Mouse (Mus musculus) urinary bladder, postnatal 14 days (tissue): ENCODE data around the gene Padi1.
A peak's percentile ranks its signal among the peaks of the same experiment; 100 is the strongest.

ENCODE experiments used
- DNase-seq: peaks from one replicate; pipeline ENCODE4 v3.0.0; 2021; ENCODE audit warnings: low spot score

Gene Padi1

DNA sequence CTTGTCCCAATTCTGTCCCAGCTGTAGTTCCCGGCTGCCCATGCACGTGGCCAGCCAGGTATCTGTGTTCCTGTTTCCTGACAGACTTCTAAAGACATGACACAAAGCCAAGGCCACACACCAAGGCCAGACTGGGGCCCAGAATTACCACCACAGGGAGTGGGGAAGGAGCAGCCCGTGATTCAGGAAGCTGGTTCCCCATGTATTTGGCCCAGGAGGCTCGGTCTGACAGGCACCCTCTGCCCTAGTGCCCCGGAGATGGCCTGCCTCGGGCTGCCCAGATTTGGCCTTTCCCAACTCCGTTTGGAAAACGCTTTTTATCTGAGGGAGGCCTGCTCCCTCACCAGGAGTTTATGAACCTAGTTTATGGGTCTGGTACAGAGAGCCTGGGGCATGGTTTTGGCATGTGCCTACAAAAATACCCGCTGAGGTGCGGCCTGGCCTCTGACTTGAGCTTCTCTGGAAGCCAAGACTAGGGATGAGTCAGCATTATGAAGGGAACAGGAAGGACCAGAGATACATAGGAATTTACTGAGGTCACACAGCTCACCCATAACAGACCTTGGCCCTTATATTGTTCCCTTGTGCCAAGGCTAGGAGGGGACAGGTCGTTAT, 16.6 kb upstream of the Padi1 start:
- DNase-seq, result peak; percentile 18

DNA sequence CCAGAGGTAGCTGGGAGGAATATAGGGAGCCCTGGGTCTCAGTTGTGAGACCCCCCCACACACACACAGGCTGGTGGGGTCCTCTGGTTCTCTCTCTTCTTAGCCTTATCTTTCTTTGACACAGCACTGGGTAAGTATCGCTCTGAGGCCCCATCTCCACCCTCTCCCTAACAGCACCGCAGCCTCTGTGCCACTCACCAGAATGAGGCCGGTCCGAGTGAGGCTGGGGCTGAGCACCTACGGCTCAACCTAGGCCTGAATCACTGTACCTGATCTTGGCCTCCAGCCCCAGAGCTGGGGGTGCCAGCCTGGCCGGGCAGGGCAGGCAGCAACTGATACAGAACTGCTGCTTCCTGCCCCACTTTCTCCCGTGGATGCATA, 15.2 kb upstream of the Padi1 start:
- no peak for DNase-seq

DNA sequence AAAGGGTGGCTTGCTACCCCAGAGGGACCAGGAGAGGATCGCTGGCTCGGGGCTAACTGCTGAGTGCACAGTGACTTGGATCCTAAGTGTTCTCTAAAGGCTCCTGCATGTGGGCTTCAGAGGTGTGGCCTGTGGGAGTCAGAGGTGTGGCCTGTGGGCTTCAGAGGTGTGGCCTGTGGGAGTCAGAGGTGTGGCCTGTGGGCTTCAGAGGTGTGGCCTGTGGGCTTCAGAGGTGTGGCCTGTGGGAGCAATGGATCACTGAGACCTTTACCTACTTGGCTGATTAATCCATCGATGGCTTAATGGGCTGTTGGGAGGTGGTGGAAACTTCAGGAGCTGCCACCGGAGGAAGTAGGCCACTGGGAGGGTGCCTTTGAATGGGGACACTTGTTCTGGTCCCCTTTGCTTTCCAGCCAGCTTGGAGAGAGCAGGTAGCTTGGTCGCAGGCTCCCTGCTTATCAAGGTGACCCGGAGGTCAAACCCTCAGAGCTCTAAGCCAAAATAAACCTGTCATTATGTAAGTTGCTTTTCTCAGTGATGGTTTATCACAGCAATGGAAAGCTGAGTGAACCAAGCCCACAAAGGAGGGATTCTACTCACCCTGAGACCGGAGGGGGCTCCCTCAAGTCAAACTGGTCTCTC, 14.7 kb upstream of the Padi1 start:
- no peak for DNase-seq

DNA sequence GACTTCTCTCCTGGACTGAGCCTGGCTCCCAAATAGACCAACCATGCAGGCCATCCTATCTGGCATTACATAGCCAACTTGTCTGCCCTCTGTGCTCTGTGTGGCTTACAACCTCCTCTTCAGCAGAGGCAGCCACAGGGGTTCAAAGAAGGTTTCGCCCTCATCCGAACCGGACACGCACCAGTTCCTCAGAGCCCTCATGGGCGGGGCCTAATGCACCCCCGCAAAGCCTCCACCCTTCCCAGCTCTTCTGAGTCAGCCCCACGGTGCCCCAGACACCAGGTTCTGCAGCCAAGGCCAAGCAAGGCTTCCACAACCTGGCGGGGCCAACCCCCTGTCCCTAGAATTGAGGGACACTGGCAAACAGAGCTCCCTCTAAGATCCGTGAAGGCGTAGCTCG, 13.7 kb upstream of the Padi1 start:
- no peak for DNase-seq

DNA sequence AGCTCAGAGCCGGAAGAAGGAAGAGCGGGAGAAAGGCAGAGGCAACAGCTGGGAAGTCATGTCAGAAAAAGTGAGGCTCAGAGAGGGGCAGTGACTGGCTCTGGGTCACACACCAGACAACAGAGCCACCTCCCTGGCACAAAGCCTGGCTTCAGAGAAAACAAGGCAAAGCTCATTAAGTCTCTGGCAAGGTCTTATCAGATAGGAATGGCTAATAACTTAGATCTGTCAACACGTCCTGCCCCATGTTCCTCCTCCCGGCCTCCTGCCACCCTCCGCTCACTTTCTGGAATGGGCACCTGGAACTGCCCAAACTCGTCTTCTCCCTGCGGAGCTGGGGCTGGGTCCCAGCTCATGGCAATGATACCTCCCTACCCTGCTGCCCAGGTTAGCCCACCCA, 12.2 kb upstream of the Padi1 start:
- peak; percentile 37 for DNase-seq

DNA sequence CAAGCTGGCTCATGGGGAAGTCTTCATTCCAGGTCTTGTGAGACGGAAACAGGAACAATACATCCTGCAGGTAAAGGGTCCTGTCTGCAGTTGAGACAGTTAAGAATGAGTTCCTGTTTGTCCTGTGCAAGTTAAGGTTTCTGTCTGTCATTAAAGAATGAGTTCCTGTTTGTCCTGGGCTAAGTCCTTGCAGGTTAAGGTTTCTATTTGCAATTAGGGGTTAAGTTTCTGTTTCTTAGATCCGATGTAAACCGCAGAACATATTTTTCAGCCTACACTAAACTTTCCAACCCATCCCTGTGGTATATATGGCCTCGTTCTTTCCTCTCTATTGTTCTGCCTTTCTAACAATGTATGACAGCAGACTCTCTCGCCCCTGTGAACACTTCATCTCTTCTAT, 11.5 kb upstream of the Padi1 start:
- no peak for DNase-seq

DNA sequence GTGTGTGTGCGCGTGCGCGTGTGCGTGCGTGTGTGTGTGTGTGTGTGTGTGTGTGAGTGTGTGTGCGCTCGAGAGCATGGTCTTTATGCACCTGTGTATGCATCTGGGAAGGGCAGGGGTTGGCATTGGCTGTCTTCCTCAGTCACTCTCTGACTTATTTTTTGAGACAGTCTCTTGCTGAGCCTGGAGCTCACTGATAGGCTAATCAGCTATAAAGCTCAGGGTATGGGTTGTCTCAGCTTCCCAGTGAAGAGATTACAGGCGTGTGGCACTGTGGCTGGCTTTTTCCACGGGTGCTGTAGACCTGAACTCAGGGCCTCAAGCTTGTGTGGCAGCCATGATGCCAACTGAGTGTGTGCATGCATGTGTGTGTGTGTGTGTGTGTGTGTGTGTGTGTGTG, 9.6 kb upstream of the Padi1 start:
- no peak for DNase-seq

DNA sequence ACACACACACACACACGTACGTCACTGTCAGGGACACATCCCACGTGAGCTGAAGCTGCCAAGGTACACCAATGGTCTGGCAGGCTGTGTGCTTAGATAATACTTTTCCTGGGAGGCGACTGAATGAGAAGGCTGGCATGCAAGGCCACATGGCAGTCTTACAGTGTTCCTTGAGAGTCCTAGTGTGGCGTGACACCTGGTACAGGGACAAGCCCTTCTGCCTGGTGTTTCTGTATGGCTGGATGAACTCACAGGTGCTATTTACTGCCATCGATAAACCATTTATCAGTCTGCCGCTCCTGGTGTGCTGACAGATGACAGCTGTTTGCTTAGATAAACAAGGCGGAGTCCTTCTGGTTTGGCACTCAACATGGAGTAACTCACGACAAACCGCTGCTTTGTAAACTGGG, 8.9 kb upstream of the Padi1 start:
- DNase-seq, result no peak

DNA sequence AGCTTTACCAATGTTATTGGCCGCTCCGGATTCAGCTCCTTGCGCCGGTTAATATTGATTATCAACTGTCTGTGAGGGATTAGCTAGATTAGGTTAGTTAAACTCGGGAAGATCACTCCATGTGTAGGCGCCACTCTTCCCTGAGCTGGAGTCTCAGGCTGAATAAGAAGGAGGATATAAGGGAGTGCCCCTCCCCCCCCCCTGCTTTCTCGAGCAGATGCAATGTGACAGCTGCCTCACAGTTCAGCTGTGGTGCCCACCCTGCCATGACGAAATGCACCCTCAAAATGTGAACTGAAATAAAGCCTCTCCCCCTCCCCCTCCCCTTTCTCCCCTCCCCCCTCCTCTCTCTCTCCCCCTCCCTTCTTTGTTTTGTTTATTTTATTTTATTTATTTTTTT, 8.0 kb upstream of the Padi1 start:
- DNase-seq, result no peak

DNA sequence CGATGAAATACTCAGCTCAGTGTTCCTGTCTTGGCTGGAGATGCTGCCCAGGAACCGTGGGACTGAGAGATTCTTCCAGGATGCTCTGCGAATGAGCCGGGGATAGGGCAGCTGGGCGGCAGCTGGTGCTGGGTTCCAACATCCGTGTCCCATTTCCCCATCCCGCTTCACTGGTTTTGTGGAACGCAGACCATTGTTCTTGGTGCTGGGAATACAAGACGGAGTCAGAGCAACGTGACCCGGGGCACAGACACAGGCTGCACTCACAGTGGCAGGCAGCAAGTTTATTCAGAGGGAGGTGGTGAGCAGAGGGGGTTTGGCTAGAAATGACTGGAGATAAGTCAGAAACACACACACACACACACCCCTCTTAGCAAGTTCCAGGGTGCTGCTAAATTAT, 3.7 kb upstream of the Padi1 start:
- DNase-seq, result no peak

DNA sequence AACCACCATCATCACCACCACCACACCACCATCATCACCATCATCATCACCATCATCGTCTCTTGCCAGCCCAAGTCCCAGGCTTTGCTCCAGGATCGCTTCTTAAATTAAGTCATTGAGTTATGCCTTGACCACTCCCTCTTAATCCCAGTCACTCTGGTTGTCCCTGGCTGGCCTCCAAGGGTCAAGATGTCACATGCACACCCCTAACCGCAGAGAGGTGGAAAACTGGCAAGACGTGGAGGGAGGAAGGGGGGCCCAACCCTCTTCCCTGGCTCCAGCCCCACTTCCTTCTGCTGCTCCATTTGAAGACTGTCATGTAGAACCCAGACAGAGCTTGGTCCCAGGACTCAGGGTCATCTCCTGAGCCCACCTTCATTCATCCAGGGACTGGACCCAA, 587 bp downstream of the Padi1 start:
- peak; percentile 31 for DNase-seq

DNA sequence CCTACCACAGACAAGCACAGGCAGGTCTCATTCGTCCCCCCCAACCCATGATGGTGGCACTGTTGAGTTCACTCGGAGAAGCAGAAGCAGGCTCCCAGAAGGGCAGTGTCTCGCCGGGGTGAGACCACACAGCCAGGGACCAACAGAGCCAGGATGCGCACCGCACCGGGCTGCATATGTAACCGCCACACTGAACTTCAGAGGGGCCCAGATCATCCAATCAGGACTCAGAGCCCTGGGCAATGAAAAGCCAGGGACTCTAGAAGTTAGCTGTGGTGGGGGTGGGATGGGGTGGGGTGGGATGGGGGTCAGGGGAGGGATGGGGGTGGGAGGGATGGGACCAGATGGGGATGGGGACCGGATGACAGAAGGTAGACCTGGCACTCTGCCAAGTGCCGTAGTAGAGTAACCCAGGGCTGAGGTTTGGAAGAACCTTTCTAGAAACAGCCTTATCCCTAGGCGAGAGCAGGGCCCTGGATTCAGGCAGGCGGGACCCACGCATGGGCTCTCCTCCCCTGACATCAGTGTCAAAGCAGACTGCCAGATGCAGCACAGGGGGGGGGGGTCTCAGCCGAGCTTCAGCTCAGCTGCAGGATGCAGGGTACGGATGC, 1.8 kb downstream of the Padi1 start:
- DNase-seq, result no peak

DNA sequence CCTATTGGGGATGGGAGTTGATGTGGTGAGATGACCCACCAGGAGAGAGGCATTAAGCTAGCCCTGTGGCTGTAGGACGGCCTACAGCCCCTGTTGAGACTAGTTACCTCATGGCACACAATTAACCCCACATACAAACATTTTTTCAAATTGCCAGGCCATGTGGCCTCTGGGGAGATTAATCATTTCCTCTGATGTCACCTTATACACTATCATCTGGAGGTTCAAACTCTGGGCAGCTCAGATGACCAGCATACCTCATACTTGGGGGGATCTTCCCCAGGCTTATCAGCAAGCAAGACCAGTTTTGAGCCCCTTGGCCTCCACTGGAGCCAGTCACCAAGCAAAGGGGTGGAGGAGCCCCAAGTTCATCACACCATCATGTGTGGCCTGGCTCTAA, 2.7 kb downstream of the Padi1 start:
- no peak for DNase-seq

DNA sequence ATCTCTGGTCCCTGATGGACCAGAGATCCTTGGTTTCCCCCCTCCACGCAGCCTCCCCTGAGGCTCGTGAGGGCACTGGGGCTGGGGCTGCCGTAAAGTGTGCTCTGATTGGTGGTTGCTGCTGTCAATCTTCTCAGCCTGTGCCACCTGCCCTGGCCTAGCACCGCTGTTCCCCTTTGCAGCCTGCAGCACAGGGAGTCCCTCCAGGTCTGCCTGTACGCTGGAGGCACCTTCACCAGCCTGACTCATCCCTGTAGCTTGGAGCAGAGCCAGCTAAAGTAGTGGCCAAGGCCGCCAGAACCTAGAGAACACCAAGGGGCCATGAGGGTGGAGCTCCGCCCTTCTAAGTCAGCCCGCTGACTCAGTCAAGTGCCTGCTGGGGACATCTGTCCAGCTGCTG, 7.7 kb downstream of the Padi1 start:
- DNase-seq, result peak; percentile 71

DNA sequence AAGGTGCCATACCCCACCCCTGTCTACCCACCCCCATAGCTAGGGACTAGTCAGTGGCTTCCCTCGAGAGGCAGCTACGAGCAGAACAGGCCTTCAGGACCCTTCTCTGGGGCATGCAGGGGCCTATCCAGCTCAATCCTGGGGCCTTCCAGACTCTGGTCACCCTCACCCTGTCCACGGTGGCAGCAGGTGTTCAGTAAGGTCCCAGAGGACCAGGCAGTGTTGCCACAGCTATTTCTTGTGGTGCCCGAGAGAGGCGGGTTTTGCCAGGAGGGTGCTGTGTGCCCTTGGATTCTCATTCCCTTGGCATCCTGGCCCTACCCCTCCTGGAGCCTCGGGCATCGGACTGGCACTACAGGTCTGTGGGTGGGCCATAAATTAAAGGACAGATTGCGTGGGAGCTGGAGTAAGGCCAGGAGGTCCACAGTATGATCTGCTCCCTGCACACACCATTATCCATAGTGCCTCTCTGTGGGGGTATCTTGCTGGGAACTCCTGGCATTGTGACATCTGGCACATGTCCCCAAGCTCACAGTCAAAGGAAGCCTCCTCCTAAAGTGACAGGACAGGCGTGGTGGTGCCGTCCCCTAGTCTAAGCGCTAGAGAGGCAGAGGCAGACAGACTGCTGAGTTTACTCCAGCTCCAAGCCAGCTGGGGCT, 9.2 kb downstream of the Padi1 start:
- no peak for DNase-seq

DNA sequence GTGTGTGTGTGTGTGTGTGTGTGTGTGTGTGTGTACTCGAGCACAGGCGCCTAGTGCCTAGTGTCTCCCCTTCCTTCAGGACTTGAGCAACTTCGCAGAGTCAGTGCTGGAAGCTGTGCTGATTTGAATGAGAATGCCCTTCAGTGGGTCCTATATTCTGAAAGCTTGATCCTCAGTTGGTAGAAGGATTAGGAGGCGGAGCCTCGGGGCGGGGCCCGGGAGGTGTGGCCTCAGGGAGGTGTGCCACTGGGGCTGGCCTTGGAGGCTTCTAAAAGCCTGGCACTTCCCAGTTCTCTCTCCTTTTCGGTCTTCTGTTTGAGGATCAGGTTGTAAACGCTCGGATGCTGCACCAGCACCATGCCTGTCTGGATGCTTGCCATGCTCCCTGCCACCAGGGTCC, 9.9 kb downstream of the Padi1 start:
- peak; percentile 45 for DNase-seq

DNA sequence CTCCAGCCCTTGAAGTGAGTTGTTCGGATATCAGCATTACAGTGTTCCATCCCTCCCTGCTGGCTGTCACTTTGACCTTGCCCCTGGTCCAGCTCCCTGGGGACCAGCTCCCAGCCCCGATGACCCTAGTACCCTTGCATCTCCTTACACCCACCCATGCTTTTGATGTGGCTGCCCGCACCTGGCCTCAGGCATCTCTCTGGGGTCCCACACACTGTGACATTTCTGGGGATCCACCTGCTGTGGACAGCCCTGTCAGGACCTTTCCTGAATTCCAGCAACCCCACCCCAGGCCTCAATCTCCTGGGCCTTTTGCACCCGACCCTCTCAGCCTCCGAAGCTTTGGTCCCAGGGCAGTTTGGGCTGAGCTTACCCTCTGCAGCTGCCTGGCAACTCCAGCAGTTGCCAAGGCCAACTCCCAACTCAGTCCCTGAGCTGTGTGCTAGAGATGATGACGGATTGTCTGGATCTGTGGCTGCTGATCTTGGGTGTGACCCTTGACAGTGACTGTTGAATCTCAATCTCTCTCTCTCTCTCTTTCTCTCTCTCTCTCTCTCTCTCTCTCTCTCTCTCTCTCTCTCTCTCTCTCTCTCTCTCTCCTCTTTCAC, 11.1 kb downstream of the Padi1 start:
- no peak for DNase-seq

DNA sequence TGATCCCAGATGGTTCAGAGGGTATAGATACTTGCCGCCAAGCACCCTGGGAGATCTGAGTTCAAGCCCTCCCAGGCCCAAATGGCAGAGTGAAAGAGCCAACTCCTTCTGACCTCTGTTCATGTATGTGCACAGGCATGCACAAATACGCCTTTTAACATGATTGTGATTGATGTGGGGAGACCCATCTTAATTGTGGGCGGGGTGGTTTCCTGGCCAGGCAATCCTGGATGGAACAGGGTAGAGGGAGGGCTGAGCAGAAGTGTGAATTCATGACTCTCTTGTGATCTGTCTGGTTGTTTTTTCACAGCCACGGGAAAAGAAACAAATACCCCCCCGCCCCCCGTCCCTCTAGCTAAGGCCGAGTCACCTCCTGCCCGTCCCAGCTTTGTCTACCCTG, 12.8 kb downstream of the Padi1 start:
- DNase-seq, result no peak

DNA sequence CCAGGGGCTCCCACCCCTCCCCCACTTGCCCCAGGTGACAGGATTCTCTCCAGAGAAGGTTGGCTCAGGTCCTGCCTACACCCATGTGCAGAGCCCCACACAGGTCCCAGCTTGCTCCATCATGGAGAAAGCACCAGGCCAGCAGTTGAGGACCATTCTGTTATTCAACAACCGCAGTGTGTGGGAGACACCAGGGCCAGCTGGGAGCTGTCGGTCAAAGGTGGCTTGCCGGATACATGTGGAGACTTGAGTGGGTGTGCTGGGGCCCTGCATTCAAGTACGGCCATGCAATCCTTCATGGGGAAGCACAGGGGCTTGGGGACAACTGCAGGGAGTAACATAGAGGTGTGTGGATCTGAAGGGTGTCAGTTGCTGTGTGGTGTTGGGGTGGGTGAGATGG, 13.8 kb downstream of the Padi1 start:
- DNase-seq, result peak; percentile 28

DNA sequence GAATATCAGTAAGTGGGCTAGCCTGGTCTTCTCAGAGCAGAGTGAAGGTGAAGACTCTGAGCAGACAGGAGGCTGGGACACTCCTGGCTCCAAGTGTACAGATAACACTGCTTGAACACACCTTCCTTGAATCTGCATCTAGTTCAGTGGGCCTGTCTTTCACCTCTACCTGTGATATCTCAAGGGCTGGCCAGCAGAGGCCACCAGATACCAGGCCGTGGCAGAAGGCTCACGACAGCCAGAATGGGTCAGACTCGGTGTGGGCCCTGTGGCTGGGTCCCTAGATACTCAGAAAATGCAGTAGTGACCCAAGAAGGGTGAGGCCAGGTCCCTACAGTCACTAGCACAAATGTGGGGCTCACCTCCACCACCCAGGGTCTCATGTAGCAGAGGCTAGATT, 18.3 kb downstream of the Padi1 start:
- no peak for DNase-seq

DNA sequence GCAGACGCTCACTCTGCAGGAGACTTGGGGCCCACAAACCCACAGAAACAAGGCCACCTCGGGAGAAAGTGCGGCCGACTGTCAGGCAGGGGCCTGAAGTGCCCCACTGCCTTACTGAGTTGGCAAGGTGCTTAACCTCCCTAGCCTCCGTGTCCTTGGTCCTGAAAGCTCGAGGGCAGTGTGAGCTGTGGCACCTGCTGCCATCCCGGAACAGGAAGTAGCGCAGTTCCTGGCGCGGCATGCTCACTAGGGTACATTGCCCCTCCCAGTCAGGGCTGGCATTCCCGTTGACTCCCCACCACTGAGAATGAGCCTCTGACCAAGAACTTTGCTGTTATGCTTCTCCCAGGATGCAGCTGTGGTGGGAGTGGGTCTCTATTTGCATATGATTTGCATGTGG, 19.6 kb downstream of the Padi1 start:
- no peak for DNase-seq

DNA sequence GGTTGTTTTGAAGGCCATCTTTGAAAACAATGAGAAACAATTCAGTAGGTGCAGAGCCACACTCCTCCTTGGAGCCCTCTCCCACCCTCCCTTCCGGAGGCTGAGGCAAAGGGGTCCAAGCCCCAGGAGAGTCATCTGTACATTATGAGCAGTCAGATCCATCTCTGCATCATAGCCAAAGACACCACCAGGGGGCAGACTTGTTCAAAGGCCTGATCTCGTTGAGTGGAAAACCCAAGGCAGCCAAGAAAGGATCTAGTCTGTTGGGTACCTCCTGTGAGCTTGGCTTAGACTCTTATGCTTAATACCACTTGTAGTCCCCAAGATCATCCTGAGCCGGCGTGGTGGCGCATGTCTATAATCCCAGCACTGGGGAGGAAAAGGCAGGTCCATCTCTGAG, 23.6 kb downstream of the Padi1 start:
- peak; percentile 51 for DNase-seq

DNA sequence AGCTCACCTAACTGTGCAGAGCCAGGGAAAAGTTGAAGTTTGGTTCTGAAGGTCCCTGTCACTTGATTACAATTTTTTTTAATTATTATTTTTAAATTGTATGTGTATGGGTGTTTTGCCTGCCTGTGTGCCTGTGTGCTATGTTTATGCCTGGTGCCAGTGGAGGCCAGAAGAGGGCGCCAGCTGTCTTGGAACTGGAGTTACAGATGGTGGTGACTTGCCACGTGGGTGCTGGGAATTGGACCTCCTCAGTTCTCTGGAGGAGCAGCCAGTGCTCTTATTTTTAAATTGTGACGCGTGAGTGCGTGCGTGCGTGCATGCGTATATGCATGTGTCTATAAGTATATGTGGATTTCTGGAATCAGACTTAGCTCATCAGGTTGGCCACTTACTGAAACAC, 28.2 kb downstream of the Padi1 start:
- no peak for DNase-seq
